Mouse (Mus musculus) left cerebral cortex, adult 8-10 months (tissue): ENCODE measurements at regions not wholly inside any gene's neighbourhood (a gene's known extent, or its start where the extent isn't known, plus 50 kb on each side); places are given as distances from the start of the nearest gene placed in this dataset.

ENCODE experiments used
- DNase-seq, 2 experiments: peaks; one replicate each; pipeline ENCODE4 v3.0.0; 2022; ENCODE audit warnings: low spot score in 2 of 2

GRCm38 (mm10) chr13:103683169-103683568 lies 91.2 kb downstream of the Srek1 start:
- peak in 1 of 2 experiments; percentile 23 for DNase-seq

GRCm38 (mm10) chr13:103680740-103681139 lies 93.7 kb downstream of the Srek1 start:
- DNase-seq, result no peak

- no peak for DNase-seq
Measured at GRCm38 (mm10) chr13:103680052-103680451, 94.4 kb downstream of the Srek1 start.

- DNase-seq, result no peak
Measured at GRCm38 (mm10) chr13:103676831-103677230, 97.6 kb downstream of the Srek1 start.

GRCm38 (mm10) chr13:103676221-103676620 lies 98.2 kb downstream of the Srek1 start:
- DNase-seq, result no peak

GRCm38 (mm10) chr13:103670611-103671010 lies 103.8 kb downstream of the Srek1 start:
- peak in 1 of 2 experiments; percentile 29 for DNase-seq

- no peak for DNase-seq
Measured at GRCm38 (mm10) chr13:103669856-103670255, 104.6 kb downstream of the Srek1 start.

- DNase-seq, result no peak
Measured at GRCm38 (mm10) chr13:103667749-103668148, 106.7 kb downstream of the Srek1 start.

- no peak for DNase-seq
Measured at GRCm38 (mm10) chr13:103660248-103660996, 114.0 kb downstream of the Srek1 start.

GRCm38 (mm10) chr13:103655966-103656365 lies 118.4 kb downstream of the Srek1 start:
- DNase-seq, result no peak

GRCm38 (mm10) chr13:103653216-103653615 lies 121.2 kb downstream of the Srek1 start:
- DNase-seq, result no peak

- no peak for DNase-seq
Measured at GRCm38 (mm10) chr13:103649383-103649782, 125.0 kb downstream of the Srek1 start.

GRCm38 (mm10) chr13:103648016-103648415 lies 126.4 kb downstream of the Srek1 start:
- no peak for DNase-seq

GRCm38 (mm10) chr13:103646035-103646434 lies 128.4 kb downstream of the Srek1 start:
- DNase-seq, result no peak

GRCm38 (mm10) chr13:103643993-103644722 lies 130.2 kb downstream of the Srek1 start:
- DNase-seq, result peak in 1 of 2 experiments; percentile 27

GRCm38 (mm10) chr13:103643486-103643885 lies 130.9 kb downstream of the Srek1 start:
- no peak for DNase-seq

GRCm38 (mm10) chr13:103642542-103643375 lies 131.6 kb downstream of the Srek1 start:
- DNase-seq, result no peak

GRCm38 (mm10) chr13:103638038-103638437 lies 136.4 kb downstream of the Srek1 start:
- no peak for DNase-seq

GRCm38 (mm10) chr13:103637414-103637813 lies 137.0 kb downstream of the Srek1 start:
- DNase-seq, result no peak

- DNase-seq, result no peak
Measured at GRCm38 (mm10) chr13:103636595-103636994, 137.8 kb downstream of the Srek1 start.

- DNase-seq, result no peak
Measured at GRCm38 (mm10) chr13:103623810-103624209, 150.6 kb downstream of the Srek1 start.

- no peak for DNase-seq
Measured at GRCm38 (mm10) chr13:103623319-103623718, 151.1 kb downstream of the Srek1 start.
